Mouse (Mus musculus): ENCODE measurements around the gene Retn. TPM values are rescaled to one million over a fixed set of nuclear protein-coding genes. Genes with fewer than 3 reads are reported as not detected.

Retn gene
- polyA plus RNA-seq, 1 experiment from 2014 or later, result 0.21 TPM

- DNase-seq (ENCODE audit: low spot score), result no peak
- H3K27ac ChIP-seq (replicated peaks), result no peak overlapping the region
- H3K27me3 ChIP-seq (ENCODE audit: low read depth, poor library complexity, severe bottlenecking), result no peaks in the 10 kb centered on the region
- 93% methylated on average over 1 of the region's 1 CpGs for WGBS
- no peaks in the 10 kb centered on the region for H3K9me3 ChIP-seq (replicated peaks)
- H3K4me3 ChIP-seq, result no peak overlapping the region
- H3K36me3 ChIP-seq, result no peaks in the 10 kb centered on the region
- H3K4me1 ChIP-seq, result no peaks in the 10 kb centered on the region
These were observed 45.9 kb downstream of the Retn start for GRCm38 (mm10) chr8:3701491-3701890.

GRCm38 (mm10) chr8:3705711-3706110 is 50.1 kb downstream of the Retn start:
- Histone ChIP-seq H3K27ac (replicated peaks) (no peak overlapping the region), H3K9me3 (replicated peaks) (no peaks in the 10 kb centered on the region), H3K4me3 (no peak overlapping the region), H3K27me3 (ENCODE audit: low read depth, poor library complexity, severe bottlenecking) (no peaks in the 10 kb centered on the region), H3K4me1 (no peaks in the 10 kb centered on the region), H3K36me3 (no peaks in the 10 kb centered on the region)
- no peak for DNase-seq (ENCODE audit: low spot score)
- WGBS, result 60% methylated on average over 4 of the region's 4 CpGs

GRCm38 (mm10) chr8:3707611-3708010 is 52.0 kb downstream of the Retn start:
- Histone ChIP-seq H3K4me3 (no peak overlapping the region), H3K27me3 (ENCODE audit: low read depth, poor library complexity, severe bottlenecking) (no peaks in the 10 kb centered on the region), H3K4me1 (no peaks in the 10 kb centered on the region), H3K36me3 (no peaks in the 10 kb centered on the region), H3K27ac (replicated peaks) (no peak overlapping the region), H3K9me3 (replicated peaks) (no peaks in the 10 kb centered on the region)
- DNase-seq (ENCODE audit: low spot score), result no peak
- 72% methylated on average over 7 of the region's 7 CpGs for WGBS

Other genes starting within 250 kb of the Retn start
- gene Pex11g, start 188.1 kb upstream of the Retn start, polyA plus RNA-seq (2016; fragmentation: Nextera tagmentation; extraction: Ambion mirVana), result 4.5 and 4.8 TPM in 2 replicates
- gene Tex45, start 184.9 kb upstream of the Retn start, polyA plus RNA-seq (2016; fragmentation: Nextera tagmentation; extraction: Ambion mirVana), result not detected in 2 replicates
- 69.4 and 80.0 TPM in 2 replicates for gene Zfp358, start 162.6 kb upstream of the Retn start, polyA plus RNA-seq (2016; fragmentation: Nextera tagmentation; extraction: Ambion mirVana)
- gene Mcoln1, start 155.3 kb upstream of the Retn start, polyA plus RNA-seq (2016; fragmentation: Nextera tagmentation; extraction: Ambion mirVana), result 62.0 and 69.6 TPM in 2 replicates
- gene Pnpla6, start 140.4 kb upstream of the Retn start, polyA plus RNA-seq (2016; fragmentation: Nextera tagmentation; extraction: Ambion mirVana), result 20.0 and 22.2 TPM in 2 replicates
- gene C330021F23Rik, start 87.8 kb upstream of the Retn start, polyA plus RNA-seq (2016; fragmentation: Nextera tagmentation; extraction: Ambion mirVana), result 9.8 and 11.2 TPM in 2 replicates
- gene Camsap3, start 68.5 kb upstream of the Retn start, polyA plus RNA-seq (2016; fragmentation: Nextera tagmentation; extraction: Ambion mirVana), result 10.4 and 14.3 TPM in 2 replicates
- gene Xab2, start 34.5 kb upstream of the Retn start, polyA plus RNA-seq (2016; fragmentation: Nextera tagmentation; extraction: Ambion mirVana), result 76.5 and 77.0 TPM in 2 replicates
- 94.0 and 97.3 TPM in 2 replicates for gene Pet100, start 34.2 kb upstream of the Retn start, polyA plus RNA-seq (2016; fragmentation: Nextera tagmentation; extraction: Ambion mirVana)
- gene Pcp2, start 30.2 kb upstream of the Retn start, polyA plus RNA-seq (2016; fragmentation: Nextera tagmentation; extraction: Ambion mirVana), result 0.22 and 0.27 TPM in 2 replicates
- gene Stxbp2, start 24.8 kb upstream of the Retn start, polyA plus RNA-seq (2016; fragmentation: Nextera tagmentation; extraction: Ambion mirVana), result 30.3 and 35.4 TPM in 2 replicates
- gene Mcemp1, start 10.0 kb downstream of the Retn start, polyA plus RNA-seq (2016; fragmentation: Nextera tagmentation; extraction: Ambion mirVana), result 0.07 and 0.15 TPM in 2 replicates
- gene Fcor, start 16.6 kb downstream of the Retn start, polyA plus RNA-seq (2016; fragmentation: Nextera tagmentation; extraction: Ambion mirVana), result 9.2 and 10.0 TPM in 2 replicates
- gene Trappc5, start 20.5 kb downstream of the Retn start, polyA plus RNA-seq (2016; fragmentation: Nextera tagmentation; extraction: Ambion mirVana), result 47.2 and 48.8 TPM in 2 replicates
- gene Fcer2a, start 38.4 kb downstream of the Retn start, polyA plus RNA-seq (2016; fragmentation: Nextera tagmentation; extraction: Ambion mirVana), result 0.11 and 0.22 TPM in 2 replicates
- 0.09 and 0.26 TPM in 2 replicates for gene Clec4g, start 64.9 kb downstream of the Retn start, polyA plus RNA-seq (2016; fragmentation: Nextera tagmentation; extraction: Ambion mirVana)
- gene Cd209a, start 93.2 kb downstream of the Retn start, polyA plus RNA-seq (2016; fragmentation: Nextera tagmentation; extraction: Ambion mirVana), result not detected in 2 replicates
- gene Cd209e, start 198.5 kb downstream of the Retn start, polyA plus RNA-seq (2016; fragmentation: Nextera tagmentation; extraction: Ambion mirVana), result not detected in 2 replicates
- gene Cd209d, start 222.8 kb downstream of the Retn start, polyA plus RNA-seq (2016; fragmentation: Nextera tagmentation; extraction: Ambion mirVana), result not detected in 2 replicates